Mouse (Mus musculus) left cerebral cortex, adult 2 months (tissue): ENCODE results near the gene Dnajb11. TPM values are rescaled to one million over a fixed set of nuclear protein-coding genes. Genes with fewer than 3 reads are reported as not detected.

Experiments used
- DNase-seq, 2 experiments: peaks; one replicate each; pipeline ENCODE4 v3.0.0; 2021 to 2022; ENCODE audit warnings: low spot score in 2 of 2, mixed read lengths in 1 of 2; ENCODE audit errors: extremely low spot score in 1 of 2
- H3K27ac ChIP-seq: fragments of 200-600 bp; 2 replicates; pipeline ENCODE4 v1.8.1; 2022
- H3K4me3 ChIP-seq: fragments of 200-600 bp; 2 replicates; pipeline ENCODE4 v1.8.1; 2022
- CTCF ChIP-seq: fragments of 200-600 bp; IDR thresholded peaks from 2 replicates; pipeline ENCODE4 v1.8.1; 2022; ENCODE audit warnings: antibody characterized with exemption, mild to moderate bottlenecking, moderate library complexity
- intact Hi-C: fragments of 180-260 bp; cut with DNase I; formaldehyde crosslinking; loops from one replicate; pipeline ENCODE4 v1.15.1; 2025
- total RNA-seq, 2 experiments: library from RNA; stranded (reverse); gene quantifications; 2 replicates each; pipeline ENCODE4 v1.2.3; 2021

Gene Dnajb11
- total RNA-seq, 2 experiments from 2014 or later, result 61.2 to 67.2 TPM

- H3K4me3 ChIP-seq, result no peak overlapping the region
- no peak overlapping the region for H3K27ac ChIP-seq
- DNase-seq, result no peak
- intact Hi-C loops, result no loop called here
- no peak for TF ChIP-seq CTCF
Observed at GRCm38 (mm10) chr16:22852709-22853108, 4.9 kb upstream of the Dnajb11 start.

- H3K4me3 ChIP-seq, result peak overlapping the region; percentile 71
- intact Hi-C loops, result loop anchor here (5.0 kb wide), 2 partner anchors 251 to 271 kb away; partner anchors contain the start of genes Eif4a2 and Rfc4
- no peak for TF ChIP-seq CTCF
- no peak for DNase-seq
- peak overlapping the region; percentile 74; the same call in 1 of the 2 replicates for H3K27ac ChIP-seq
Observed at GRCm38 (mm10) chr16:22856773-22857172, 872 bp upstream of the Dnajb11 start.

GRCm38 (mm10) chr16:22872397-22872796 is 14.8 kb downstream of the Dnajb11 start:
- TF ChIP-seq CTCF, result no peak
- intact Hi-C loops, result no loop called here
- H3K4me3 ChIP-seq, result no peak overlapping the region

GRCm38 (mm10) chr16:22873369-22873768 is 15.7 kb downstream of the Dnajb11 start:
- TF ChIP-seq CTCF, result no peak
- Histone ChIP-seq H3K27ac (no peak overlapping the region), H3K4me3 (no peak overlapping the region)
- intact Hi-C loops, result no loop called here
- DNase-seq, result no peak

More at GRCm38 (mm10) chr16:22872397-22872796, 14.8 kb downstream of the Dnajb11 start:
- H3K27ac ChIP-seq, result no peak overlapping the region
- DNase-seq, result no peak

- Histone ChIP-seq H3K4me3 (no peak overlapping the region), H3K27ac (no peak overlapping the region)
- peak in 1 of 2 experiments; percentile 39 for DNase-seq
- intact Hi-C loops, result loop anchor here (1.0 to 5.0 kb wide), 3 partner anchors 76 to 259 kb away; partner anchors contain the start of gene Hrg
- TF ChIP-seq CTCF, result peak; percentile 79
Observed at GRCm38 (mm10) chr16:22876218-22877043, 18.8 kb downstream of the Dnajb11 start.

- TF ChIP-seq CTCF, result no peak
- no peak for DNase-seq
- H3K27ac ChIP-seq, result no peak overlapping the region
- intact Hi-C loops, result loop anchor here (5.0 kb wide), 1 partner anchor 74 kb away; the partner anchor contains the start of gene Hrg
- H3K4me3 ChIP-seq, result no peak overlapping the region
Observed at GRCm38 (mm10) chr16:22877660-22878390, 20.2 kb downstream of the Dnajb11 start.

GRCm38 (mm10) chr16:22878716-22879115 is 21.1 kb downstream of the Dnajb11 start:
- H3K27ac ChIP-seq, result no peak overlapping the region
- no peak for DNase-seq
- TF ChIP-seq CTCF, result no peak
- no peak overlapping the region for H3K4me3 ChIP-seq
- intact Hi-C loops, result loop anchor here (5.0 kb wide), 1 partner anchor 74 kb away; the partner anchor contains the start of gene Hrg

- no peak for DNase-seq
- TF ChIP-seq CTCF, result no peak
- intact Hi-C loops, result loop anchor here (5.0 kb wide), 1 partner anchor 72 kb away; the partner anchor contains the start of gene Hrg
- H3K27ac ChIP-seq, result no peak overlapping the region
- H3K4me3 ChIP-seq, result no peak overlapping the region
Observed at GRCm38 (mm10) chr16:22879945-22880595, 22.4 kb downstream of the Dnajb11 start.

- intact Hi-C loops, result no loop called here
- no peak for TF ChIP-seq CTCF
- Histone ChIP-seq H3K4me3 (no peak overlapping the region), H3K27ac (no peak overlapping the region)
- DNase-seq, result no peak
Observed at GRCm38 (mm10) chr16:22880900-22881299, 23.3 kb downstream of the Dnajb11 start.

- TF ChIP-seq CTCF, result no peak
- Histone ChIP-seq H3K27ac (no peak overlapping the region), H3K4me3 (no peak overlapping the region)
- no peak for DNase-seq
- intact Hi-C loops, result no loop called here
Observed at GRCm38 (mm10) chr16:22881487-22881886, 23.8 kb downstream of the Dnajb11 start.

GRCm38 (mm10) chr16:22883441-22883840 is 25.8 kb downstream of the Dnajb11 start:
- no peak for DNase-seq
- Histone ChIP-seq H3K4me3 (no peak overlapping the region), H3K27ac (no peak overlapping the region)
- intact Hi-C loops, result no loop called here
- TF ChIP-seq CTCF, result no peak
